Mouse (Mus musculus) brain, embryonic 18.5 days (tissue): ENCODE measurements around the gene Ifna11.
"Not testable (repeated sequence)": the region's sequence is repeated elsewhere in the genome, so short reads cannot be mapped to it uniquely, and the experiment has no call there.

ENCODE experiments used
- DNase-seq: peaks from one replicate; pipeline ENCODE4 v3.0.0-alpha.2; 2012; ENCODE audit warnings: low read depth, low spot score

The Ifna11 gene

GRCm38 (mm10) chr4:88819659-88820058 lies at the start of gene Ifna11:
Gene Ifna11, plus strand, starts transcription at chr4:88819959.
- no peak for DNase-seq

DNA sequence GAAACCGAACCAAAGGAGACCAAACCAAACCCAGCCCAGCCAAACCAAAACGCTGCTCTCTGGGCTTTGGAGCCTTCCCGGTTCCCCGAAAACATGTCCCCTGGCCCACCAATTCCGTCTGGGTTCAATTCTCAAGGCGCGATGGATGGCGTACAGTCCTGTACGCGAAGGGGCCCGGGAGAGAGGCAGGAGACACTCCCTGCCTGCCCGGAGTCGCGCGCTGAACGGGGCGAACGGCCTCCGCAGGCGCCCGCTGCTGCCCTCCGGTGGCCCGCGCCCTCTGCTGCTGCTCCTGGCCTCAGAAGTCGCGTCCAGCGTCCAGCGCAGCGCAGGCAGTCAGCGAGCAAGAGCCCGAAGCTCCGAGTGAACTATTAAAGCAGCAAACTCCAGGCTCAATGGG lies 46.2 kb upstream of the Ifna11 start, which contains the start of gene Gm13290:
TSS of gene Gm13290 (plus strand) at position 301 of the 400 bp plus-strand sequence.
- not testable (repeated sequence) for DNase-seq

- DNase-seq, result not testable (repeated sequence)
Measured at GRCm38 (mm10) chr4:88776622-88777021, 43.1 kb upstream of the Ifna11 start, which contains the start of gene Gm13289. Gene Gm13289, plus strand, starts transcription at chr4:88776922.

- DNase-seq, result not testable (repeated sequence)
Measured at GRCm38 (mm10) chr4:88779550-88779949, 40.2 kb upstream of the Ifna11 start, which contains the start of gene Gm13272. Gene Gm13272, plus strand, starts transcription at chr4:88779850.

DNA sequence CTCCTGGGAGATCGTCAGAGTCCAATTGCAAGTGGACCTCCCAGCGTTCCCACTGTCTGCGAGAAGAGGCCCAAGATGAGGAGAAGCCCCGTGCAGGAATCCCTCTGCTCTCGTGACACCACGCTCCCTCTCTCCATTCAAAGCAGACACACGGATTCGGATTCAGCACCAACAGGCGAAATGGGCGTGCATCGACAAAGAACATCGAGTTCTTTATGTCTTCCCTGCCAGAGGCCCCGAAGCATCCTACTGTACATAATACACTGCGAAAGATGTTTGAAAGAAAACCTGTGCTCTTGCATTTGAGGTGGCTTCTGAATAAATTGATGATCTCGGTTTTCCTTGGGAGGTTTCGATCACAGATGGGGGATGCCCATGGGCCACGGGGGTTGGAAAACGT lies 39.4 kb upstream of the Ifna11 start:
- not testable (repeated sequence) for DNase-seq

DNA sequence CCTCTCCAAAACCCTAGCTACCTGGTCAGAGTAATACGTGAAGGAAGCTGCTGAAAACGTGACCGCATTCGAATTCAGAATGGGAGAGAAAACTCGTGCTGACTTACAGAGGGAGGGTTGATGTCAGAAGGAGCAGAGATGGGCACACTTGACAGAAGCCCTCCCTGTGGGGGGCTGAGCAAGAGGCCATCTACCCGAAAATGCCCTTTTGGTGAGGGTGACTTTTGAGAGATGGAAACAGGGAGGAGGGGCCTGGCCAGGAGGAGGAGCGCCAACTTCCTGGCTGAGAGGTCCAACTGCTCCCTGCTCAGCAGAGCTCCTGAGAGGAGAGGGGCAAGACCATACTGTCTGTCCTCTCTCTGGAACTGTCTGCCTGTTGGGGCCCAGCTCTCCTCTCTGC lies 37.9 kb upstream of the Ifna11 start, which contains the start of gene Ifnz:
TSS of gene Ifnz (plus strand) at position 301 of the 400 bp plus-strand sequence.
- not testable (repeated sequence) for DNase-seq

DNA sequence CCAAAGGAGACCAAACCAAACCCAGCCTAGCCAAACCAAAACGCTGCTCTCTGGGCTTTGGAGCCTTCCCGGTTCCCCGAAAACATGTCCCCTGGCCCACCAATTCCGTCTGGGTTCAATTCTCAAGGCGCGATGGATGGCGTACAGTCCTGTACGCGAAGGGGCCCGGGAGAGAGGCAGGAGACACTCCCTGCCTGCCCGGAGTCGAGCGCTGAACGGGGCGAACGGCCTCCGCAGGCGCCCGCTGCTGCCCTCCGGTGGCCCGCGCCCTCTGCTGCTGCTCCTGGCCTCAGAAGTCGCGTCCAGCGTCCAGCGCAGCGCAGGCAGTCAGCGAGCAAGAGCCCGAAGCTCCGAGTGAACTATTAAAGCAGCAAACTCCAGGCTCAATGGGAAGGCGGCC lies 37.4 kb upstream of the Ifna11 start:
- DNase-seq, result not testable (repeated sequence)

GRCm38 (mm10) chr4:88785409-88785808 lies 34.4 kb upstream of the Ifna11 start, which contains the start of gene Gm13276:
Gene Gm13276, plus strand, starts transcription at chr4:88785709.
- DNase-seq, result not testable (repeated sequence)

DNA sequence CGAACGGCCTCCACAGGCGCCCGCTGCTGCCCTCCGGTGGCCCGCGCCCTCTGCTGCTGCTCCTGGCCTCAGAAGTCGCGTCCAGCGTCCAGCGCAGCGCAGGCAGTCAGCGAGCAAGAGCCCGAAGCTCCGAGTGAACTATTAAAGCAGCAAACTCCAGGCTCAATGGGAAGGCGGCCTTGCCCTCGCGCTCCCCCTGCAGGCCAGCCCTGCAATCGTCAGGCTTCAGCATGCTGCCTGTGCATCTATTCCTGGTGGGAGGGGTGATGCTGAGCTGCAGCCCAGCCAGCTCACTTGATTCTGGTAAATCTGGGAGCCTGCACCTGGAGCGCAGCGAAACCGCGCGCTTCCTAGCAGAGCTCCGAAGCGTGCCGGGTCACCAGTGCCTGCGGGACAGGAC lies 31.4 kb upstream of the Ifna11 start, which contains the start of gene Gm13277:
TSS of gene Gm13277 (plus strand) at position 231 of the 400 bp plus-strand sequence.
- not testable (repeated sequence) for DNase-seq

DNA sequence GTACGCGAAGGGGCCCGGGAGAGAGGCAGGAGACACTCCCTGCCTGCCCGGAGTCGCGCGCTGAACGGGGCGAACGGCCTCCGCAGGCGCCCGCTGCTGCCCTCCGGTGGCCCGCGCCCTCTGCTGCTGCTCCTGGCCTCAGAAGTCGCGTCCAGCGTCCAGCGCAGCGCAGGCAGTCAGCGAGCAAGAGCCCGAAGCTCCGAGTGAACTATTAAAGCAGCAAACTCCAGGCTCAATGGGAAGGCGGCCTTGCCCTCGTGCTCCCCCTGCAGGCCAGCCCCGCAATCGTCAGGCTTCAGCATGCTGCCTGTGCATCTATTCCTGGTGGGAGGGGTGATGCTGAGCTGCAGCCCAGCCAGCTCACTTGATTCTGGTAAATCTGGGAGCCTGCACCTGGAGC lies 28.5 kb upstream of the Ifna11 start, which contains the start of gene Gm13278:
TSS of gene Gm13278 (plus strand) at position 301 of the 400 bp plus-strand sequence.
- DNase-seq, result not testable (repeated sequence)

GRCm38 (mm10) chr4:88793936-88794675 lies 25.7 kb upstream of the Ifna11 start, which contains the start of gene Gm13275:
Gene Gm13275, plus strand, starts transcription at chr4:88794487.
- not testable (repeated sequence) for DNase-seq

DNA sequence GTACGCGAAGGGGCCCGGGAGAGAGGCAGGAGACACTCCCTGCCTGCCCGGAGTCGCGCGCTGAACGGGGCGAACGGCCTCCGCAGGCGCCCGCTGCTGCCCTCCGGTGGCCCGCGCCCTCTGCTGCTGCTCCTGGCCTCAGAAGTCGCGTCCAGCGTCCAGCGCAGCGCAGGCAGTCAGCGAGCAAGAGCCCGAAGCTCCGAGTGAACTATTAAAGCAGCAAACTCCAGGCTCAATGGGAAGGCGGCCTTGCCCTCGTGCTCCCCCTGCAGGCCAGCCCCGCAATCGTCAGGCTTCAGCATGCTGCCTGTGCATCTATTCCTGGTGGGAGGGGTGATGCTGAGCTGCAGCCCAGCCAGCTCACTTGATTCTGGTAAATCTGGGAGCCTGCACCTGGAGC lies 22.7 kb upstream of the Ifna11 start, which contains the start of gene Gm13279:
TSS of gene Gm13279 (plus strand) at position 301 of the 400 bp plus-strand sequence.
- not testable (repeated sequence) for DNase-seq

- not testable (repeated sequence) for DNase-seq
Measured at GRCm38 (mm10) chr4:88799365-88799764, 20.4 kb upstream of the Ifna11 start, which contains the start of gene Gm13285. Gene Gm13285, plus strand, starts transcription at chr4:88799665.

DNA sequence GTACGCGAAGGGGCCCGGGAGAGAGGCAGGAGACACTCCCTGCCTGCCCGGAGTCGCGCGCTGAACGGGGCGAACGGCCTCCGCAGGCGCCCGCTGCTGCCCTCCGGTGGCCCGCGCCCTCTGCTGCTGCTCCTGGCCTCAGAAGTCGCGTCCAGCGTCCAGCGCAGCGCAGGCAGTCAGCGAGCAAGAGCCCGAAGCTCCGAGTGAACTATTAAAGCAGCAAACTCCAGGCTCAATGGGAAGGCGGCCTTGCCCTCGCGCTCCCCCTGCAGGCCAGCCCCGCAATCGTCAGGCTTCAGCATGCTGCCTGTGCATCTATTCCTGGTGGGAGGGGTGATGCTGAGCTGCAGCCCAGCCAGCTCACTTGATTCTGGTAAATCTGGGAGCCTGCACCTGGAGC lies 16.8 kb upstream of the Ifna11 start, which contains the start of gene Gm13287:
TSS of gene Gm13287 (plus strand) at position 301 of the 400 bp plus-strand sequence.
- not testable (repeated sequence) for DNase-seq

GRCm38 (mm10) chr4:88805231-88805630 lies 14.5 kb upstream of the Ifna11 start, which contains the start of gene Gm13288:
Gene Gm13288, plus strand, starts transcription at chr4:88805531.
- not testable (repeated sequence) for DNase-seq

- DNase-seq, result not testable (repeated sequence)
Measured at GRCm38 (mm10) chr4:88805761-88806160, 14.0 kb upstream of the Ifna11 start.

DNA sequence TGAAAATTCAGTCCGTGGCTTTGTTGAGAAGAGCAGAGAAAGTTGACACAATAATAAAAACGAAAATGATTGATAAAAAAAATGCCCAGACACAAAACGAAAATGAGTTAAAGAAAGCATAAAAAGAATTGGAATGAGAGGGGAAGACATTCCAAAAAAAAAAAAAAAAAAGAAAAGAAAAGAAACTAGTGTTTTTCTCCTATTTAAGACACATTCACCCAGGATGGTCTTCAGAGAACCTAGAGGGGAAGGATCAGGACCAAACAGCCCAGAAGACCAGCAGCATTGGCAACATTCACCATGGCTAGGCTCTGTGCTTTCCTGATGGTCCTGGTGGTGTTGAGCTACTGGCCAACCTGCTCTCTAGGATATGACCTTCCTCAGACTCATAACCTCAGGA lies 3.8 kb upstream of the Ifna11 start, which contains the start of gene Ifna7:
TSS of gene Ifna7 (plus strand) at position 301 of the 400 bp plus-strand sequence.
- DNase-seq, result no peak

DNA sequence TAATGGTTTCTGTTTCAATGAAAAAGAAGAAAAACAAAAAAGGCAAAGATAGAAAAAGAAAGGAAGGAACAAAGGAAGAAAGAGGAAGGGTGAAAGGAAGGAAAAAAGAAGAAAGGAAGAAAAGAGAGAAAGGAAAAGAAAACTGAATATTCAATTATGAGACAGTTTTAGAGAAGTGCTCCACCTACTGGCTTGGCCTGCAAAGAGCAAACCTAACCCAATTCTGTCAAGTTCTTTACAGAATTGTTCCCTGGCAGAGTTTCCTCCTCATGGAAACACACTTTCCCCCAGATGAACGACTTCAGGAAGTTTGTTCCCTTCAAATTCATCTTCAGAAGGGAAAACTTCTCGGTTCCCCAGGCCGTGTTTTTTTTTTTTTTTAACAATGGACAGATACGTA lies 3.2 kb downstream of the Ifna11 start:
- DNase-seq, result no peak

- DNase-seq, result not testable (repeated sequence)
Measured at GRCm38 (mm10) chr4:88827116-88827515, 7.4 kb downstream of the Ifna11 start, which contains the start of gene Ifna6. Gene Ifna6, plus strand, starts transcription at chr4:88827416.

GRCm38 (mm10) chr4:88830523-88830922 lies 10.8 kb downstream of the Ifna11 start:
- DNase-seq, result no peak

DNA sequence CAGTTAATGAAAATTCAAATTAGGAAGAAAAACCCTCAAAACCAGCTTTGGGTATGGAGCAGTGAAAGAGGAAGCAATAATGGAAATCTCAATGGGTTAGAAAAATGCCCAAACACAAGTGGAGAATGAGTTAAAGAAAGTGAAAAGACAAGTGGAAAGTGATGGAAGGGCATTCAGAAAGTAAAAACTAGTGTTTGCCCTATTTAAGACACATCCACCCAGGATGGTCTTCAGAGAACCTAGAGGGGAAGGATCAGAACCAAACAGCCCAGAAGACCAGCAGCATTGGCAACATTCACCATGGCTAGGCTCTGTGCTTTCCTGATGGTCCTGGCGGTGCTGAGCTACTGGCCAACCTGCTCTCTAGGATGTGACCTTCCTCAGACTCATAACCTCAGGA lies 15.5 kb downstream of the Ifna11 start, which contains the start of gene Ifna5:
TSS of gene Ifna5 (plus strand) at position 301 of the 400 bp plus-strand sequence.
- not testable (repeated sequence) for DNase-seq

- DNase-seq, result no peak
Measured at GRCm38 (mm10) chr4:88838828-88839227, 19.1 kb downstream of the Ifna11 start.
